In the genomic region with DNA sequence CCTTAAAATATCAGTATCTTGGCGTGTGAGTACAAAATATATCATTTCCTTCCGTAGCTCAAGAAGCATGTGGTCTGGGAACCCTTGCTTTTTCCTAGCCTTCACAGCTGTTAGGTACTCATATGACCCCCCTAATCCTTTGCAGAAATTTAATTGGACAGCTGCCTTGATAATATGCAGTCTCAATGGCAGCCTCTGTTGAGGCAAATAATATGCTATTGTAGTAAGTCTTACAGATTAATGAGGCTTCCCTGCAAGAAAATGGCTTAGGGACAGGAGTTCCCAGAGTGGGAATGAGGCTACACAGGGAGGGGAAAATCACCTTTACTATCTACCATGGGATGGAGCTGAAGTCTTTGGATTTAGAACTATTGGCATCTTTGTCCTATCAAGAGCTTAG, we compare ENCODE assay signal across 11 mouse cellular contexts. TPM values are rescaled to one million over a fixed set of nuclear protein-coding genes. Genes with fewer than 3 reads are reported as not detected.
DNase-seq lines count a peak whose midpoint lies in the region; ATAC-seq lines count a peak whose summit lies in the region.
"Had no signal": no experiment of that assay in that cellular context is flagged by ENCODE, and none has a peak within 500 bp of the region (broad histone marks: within the 10 kb centered on the region; RNA-seq: fewer than 3 reads in every experiment).

No protein-coding gene starts in this region.

- no peak for DNase-seq in midbrain, embryonic 11.5 days (ENCODE audit: low spot score, missing footprints)
- no peak for DNase-seq in midbrain, embryonic 10.5 days (ENCODE audit: low spot score)
- peak; percentile 62 for DNase-seq in forebrain, embryonic 14.5 days (ENCODE audit: low spot score)
- no peak for DNase-seq in kidney, postnatal 10 days
- no peak for DNase-seq in embryo, embryonic 9.5 days (ENCODE audit: extremely low spot score)
- DNase-seq: kidney, postnatal 14 days; lung, postnatal 10 days; thymus, postnatal 36 days had no signal

- no peak overlapping the region for H3K27ac ChIP-seq in midbrain, embryonic 11.5 days (ENCODE audit: low read depth, low read length)
- H3K27ac ChIP-seq in midbrain, embryonic 10.5 days (replicated peaks): no peak overlapping the region
- H3K27ac ChIP-seq in forebrain, embryonic 14.5 days (ENCODE audit: low read depth, low read length): no peak overlapping the region
- peak overlapping the region; percentile 79 for H3K27ac ChIP-seq in limb, embryonic 13.5 days
- no peak overlapping the region for H3K27ac ChIP-seq in stomach, embryonic 16.5 days (ENCODE audit: low read length)
- H3K27ac ChIP-seq: embryonic facial prominence, embryonic 13.5 days had no signal

- no peak overlapping the region for H3K9ac ChIP-seq in midbrain, embryonic 11.5 days (ENCODE audit: low read length)
- H3K9ac ChIP-seq in forebrain, embryonic 14.5 days (ENCODE audit: low read length): no peak overlapping the region
- no peak overlapping the region for H3K9ac ChIP-seq in limb, embryonic 13.5 days
- no peak overlapping the region for H3K9ac ChIP-seq in stomach, embryonic 16.5 days (ENCODE audit: low read length)
- H3K9ac ChIP-seq: embryonic facial prominence, embryonic 13.5 days had no signal

- H3K4me3 ChIP-seq in midbrain, embryonic 11.5 days (ENCODE audit: low read depth, low read length): no peak overlapping the region
- no peak overlapping the region for H3K4me3 ChIP-seq in midbrain, embryonic 10.5 days
- H3K4me3 ChIP-seq in forebrain, embryonic 14.5 days (ENCODE audit: low read depth, low read length): no peak overlapping the region
- H3K4me3 ChIP-seq in limb, embryonic 13.5 days: no peak overlapping the region
- no peak overlapping the region for H3K4me3 ChIP-seq in stomach, embryonic 16.5 days (replicated peaks; ENCODE audit: low read length)
- H3K4me3 ChIP-seq: embryonic facial prominence, embryonic 13.5 days had no signal

- no peak overlapping the region for H3K4me2 ChIP-seq in midbrain, embryonic 11.5 days
- H3K4me2 ChIP-seq in forebrain, embryonic 14.5 days (ENCODE audit: low read length): no peak overlapping the region
- H3K4me2 ChIP-seq in limb, embryonic 13.5 days (replicated peaks): no peak overlapping the region
- H3K4me2 ChIP-seq in stomach, embryonic 16.5 days (ENCODE audit: low read depth, low read length): no peak overlapping the region
- H3K4me2 ChIP-seq: embryonic facial prominence, embryonic 13.5 days had no signal

- 80% methylated on average over 2 of the region's 2 CpGs for WGBS in midbrain, embryonic 11.5 days
- WGBS in midbrain, embryonic 10.5 days: 88% methylated on average over 2 of the region's 2 CpGs
- WGBS in forebrain, embryonic 14.5 days: 15% methylated on average over 2 of the region's 2 CpGs
- 27% methylated on average over 2 of the region's 2 CpGs for WGBS in limb, embryonic 13.5 days
- WGBS in stomach, embryonic 16.5 days: 33% methylated on average over 2 of the region's 2 CpGs

- no peaks in the 10 kb centered on the region for H3K36me3 ChIP-seq in midbrain, embryonic 11.5 days (ENCODE audit: control insufficient read depth, insufficient read depth, low read length)
- H3K36me3 ChIP-seq in midbrain, embryonic 10.5 days: no peaks in the 10 kb centered on the region
- no peaks in the 10 kb centered on the region for H3K36me3 ChIP-seq in forebrain, embryonic 14.5 days (ENCODE audit: control insufficient read depth, insufficient read depth, low read length)
- H3K36me3 ChIP-seq in limb, embryonic 13.5 days: no peaks in the 10 kb centered on the region
- no peaks in the 10 kb centered on the region for H3K36me3 ChIP-seq in stomach, embryonic 16.5 days (ENCODE audit: control insufficient read depth, insufficient read depth, low read length)
- H3K36me3 ChIP-seq: embryonic facial prominence, embryonic 13.5 days had no signal

- no peaks in the 10 kb centered on the region for H3K27me3 ChIP-seq in midbrain, embryonic 11.5 days (ENCODE audit: control insufficient read depth, insufficient read depth, low read length)
- no peaks in the 10 kb centered on the region for H3K27me3 ChIP-seq in midbrain, embryonic 10.5 days (ENCODE audit: low read depth, poor library complexity, severe bottlenecking)
- H3K27me3 ChIP-seq in forebrain, embryonic 14.5 days (replicated peaks; ENCODE audit: control insufficient read depth, insufficient read depth, low read length): no peaks in the 10 kb centered on the region
- no peaks in the 10 kb centered on the region for H3K27me3 ChIP-seq in limb, embryonic 13.5 days
- H3K27me3 ChIP-seq in stomach, embryonic 16.5 days (ENCODE audit: control insufficient read depth, insufficient read depth, low read length): no peaks in the 10 kb centered on the region
- H3K27me3 ChIP-seq: embryonic facial prominence, embryonic 13.5 days had no signal

- H3K4me1 ChIP-seq in midbrain, embryonic 11.5 days (ENCODE audit: control insufficient read depth, insufficient read depth, low read length): no peaks in the 10 kb centered on the region; the same call in none of the 2 replicates
- H3K4me1 ChIP-seq in midbrain, embryonic 10.5 days: peaks cover 19% of the 10 kb centered on the region
- no peaks in the 10 kb centered on the region for H3K4me1 ChIP-seq in forebrain, embryonic 14.5 days (ENCODE audit: control insufficient read depth, insufficient read depth, low read length)
- H3K4me1 ChIP-seq in limb, embryonic 13.5 days: peaks cover 36% of the 10 kb centered on the region
- H3K4me1 ChIP-seq in stomach, embryonic 16.5 days (ENCODE audit: control insufficient read depth, insufficient read depth, low read length): 0 out of 2 replicates have a peak, but pooled peaks cover 4% of the 10 kb centered on the region

- peak; percentile 65 for ATAC-seq in midbrain, embryonic 11.5 days (ENCODE audit: low FRiP score)
- peak; percentile 72 for ATAC-seq in forebrain, embryonic 14.5 days
- ATAC-seq in limb, embryonic 13.5 days (ENCODE audit: low FRiP score, low read depth): peak; percentile 77
- peak; percentile 82 for ATAC-seq in stomach, embryonic 16.5 days (ENCODE audit: insufficient read depth, low FRiP score)

- H3K9me3 ChIP-seq in midbrain, embryonic 11.5 days (ENCODE audit: control insufficient read depth, low read length): no peaks in the 10 kb centered on the region; the same call in 1 of the 2 replicates
- no peaks in the 10 kb centered on the region for H3K9me3 ChIP-seq in midbrain, embryonic 10.5 days (replicated peaks)
- H3K9me3 ChIP-seq in forebrain, embryonic 14.5 days (replicated peaks; ENCODE audit: control insufficient read depth, low read length): no peaks in the 10 kb centered on the region
- H3K9me3 ChIP-seq in limb, embryonic 13.5 days: 0 out of 2 replicates have a peak, but pooled peaks cover 2% of the 10 kb centered on the region
- H3K9me3 ChIP-seq in stomach, embryonic 16.5 days (replicated peaks; ENCODE audit: control insufficient read depth, low read length): no peaks in the 10 kb centered on the region
- H3K9me3 ChIP-seq: embryonic facial prominence, embryonic 13.5 days had no signal

RNA-seq across cellular contexts. Expression of a gene that starts 16.9 kb away (rescaled TPM):
- 28.2 and 29.0 TPM in 2 replicates for polyA plus RNA-seq in midbrain, embryonic 11.5 days (2014; fragmentation: Nextera tagmentation; extraction: Ambion mirVana)
- 31.4 and 33.4 TPM in 2 replicates for polyA plus RNA-seq in midbrain, embryonic 10.5 days (2016; fragmentation: Nextera tagmentation; extraction: Ambion mirVana)
- polyA plus RNA-seq in forebrain, embryonic 14.5 days (2014; fragmentation: Nextera tagmentation; extraction: Ambion mirVana): 6.5 and 7.6 TPM in 2 replicates
- polyA plus RNA-seq in limb, embryonic 13.5 days (2015; fragmentation: Nextera tagmentation; extraction: Ambion mirVana): 76.8 and 77.8 TPM in 2 replicates
- 25.7 and 28.3 TPM in 2 replicates for polyA plus RNA-seq in stomach, embryonic 16.5 days (2015; fragmentation: Nextera tagmentation; extraction: Ambion mirVana)
